Mouse (Mus musculus) stomach, embryonic 16.5 days (tissue): ENCODE data around the gene Zbtb38. TPM values are rescaled to one million over a fixed set of nuclear protein-coding genes. Genes with fewer than 3 reads are reported as not detected.

Experiments
- ATAC-seq: fragments of 200-750 bp; cut with Nextera tagmentation; 2 replicates; pipeline ENCODE4 v1.8.0; 2017; ENCODE audit warnings: moderate number of reproducible peaks, moderate TSS enrichment; ENCODE audit not compliant: insufficient read depth, low FRiP score
- H3K27ac ChIP-seq: fragments of 300-500 bp; sonication (generic); 2 replicates; pipeline ENCODE4 v1.5.1; 2014; ENCODE audit warnings: low read length
- H3K27me3 ChIP-seq: fragments of 300-500 bp; sonication (generic); 2 replicates; pipeline ENCODE4 v1.6.1; 2014; ENCODE audit warnings: low read length, control low read depth, mixed read lengths; ENCODE audit not compliant: control insufficient read depth, insufficient read depth
- H3K36me3 ChIP-seq: fragments of 300-500 bp; sonication (generic); 2 replicates; pipeline ENCODE4 v1.6.1; 2014; ENCODE audit warnings: low read length; ENCODE audit not compliant: control insufficient read depth, insufficient read depth
- H3K4me1 ChIP-seq: fragments of 300-500 bp; sonication (generic); 2 replicates; pipeline ENCODE4 v1.6.1; 2014; ENCODE audit warnings: low read length, control low read depth, mixed read lengths; ENCODE audit not compliant: control insufficient read depth, insufficient read depth
- H3K4me2 ChIP-seq: fragments of 300-500 bp; sonication (generic); 2 replicates; pipeline ENCODE4 v1.6.1; 2014; ENCODE audit warnings: low read depth, low read length, mixed read lengths
- H3K4me3 ChIP-seq: fragments of 300-500 bp; sonication (generic); replicated peaks from 2 replicates; pipeline ENCODE4 v1.5.1; 2014; ENCODE audit warnings: mild to moderate bottlenecking, low read length
- H3K9ac ChIP-seq: fragments of 300-500 bp; sonication (generic); 2 replicates; pipeline ENCODE4 v1.6.1; 2014; ENCODE audit warnings: low read length
- H3K9me3 ChIP-seq: fragments of 300-500 bp; sonication (generic); replicated peaks from 2 replicates; pipeline ENCODE4 v1.6.1; 2016; ENCODE audit warnings: low read length, control low read depth; ENCODE audit not compliant: control insufficient read depth
- WGBS: fragments of 180-500 bp; shearing (Covaris S2); extraction: QIAGEN DNeasy Blood & Tissue Kit; methylation state at CpG from one replicate; pipeline ENCODE4 v1.1.7; 2014; 5-methylcytosine and 5-hydroxymethylcytosine counted together
- polyA plus RNA-seq: library from polyadenylated mRNA; unstranded; fragments of >200 nt; fragmentation: Nextera tagmentation; extraction: Ambion mirVana; gene quantifications from 2 replicates; pipeline ENCODE4 v1.2.1, GENCODE M21; 2015

Zbtb38 gene
- polyA plus RNA-seq, 1 experiment from 2014 or later, result 19.4 TPM

GRCm38 (mm10) chr9:96753392-96753791 is 761 bp upstream of the Zbtb38 start:
- no peaks in the 10 kb centered on the region for H3K36me3 ChIP-seq
- no peak overlapping the region for H3K4me3 ChIP-seq
- no peak overlapping the region for H3K27ac ChIP-seq
- no peak for ATAC-seq
- H3K9ac ChIP-seq, result no peak overlapping the region
- 90% methylated on average over 8 of the region's 8 CpGs for WGBS
- no peaks in the 10 kb centered on the region; the same call in 1 of the 2 replicates for H3K9me3 ChIP-seq
- peaks cover 3% of the 10 kb centered on the region; the same call in 1 of the 2 replicates for H3K4me1 ChIP-seq
- no peak overlapping the region for H3K4me2 ChIP-seq
- no peaks in the 10 kb centered on the region for H3K27me3 ChIP-seq

GRCm38 (mm10) chr9:96751821-96752602 is 619 bp downstream of the Zbtb38 start:
- H3K4me3 ChIP-seq, result no peak overlapping the region
- no peak overlapping the region for H3K27ac ChIP-seq
- 80% methylated on average over 15 of the region's 15 CpGs for WGBS
- peak overlapping the region; percentile 3; the same call in 1 of the 2 replicates for H3K4me2 ChIP-seq
- H3K9me3 ChIP-seq, result 0 out of 2 replicates have a peak, but pooled peaks cover 2% of the 10 kb centered on the region
- H3K4me1 ChIP-seq, result peaks cover 3% of the 10 kb centered on the region; the same call in 1 of the 2 replicates
- H3K9ac ChIP-seq, result peak overlapping the region; percentile 50
- H3K36me3 ChIP-seq, result no peaks in the 10 kb centered on the region
- ATAC-seq, result 0 out of 2 replicates have a peak, but pooled peaks have one; percentile 7
- no peaks in the 10 kb centered on the region for H3K27me3 ChIP-seq

DNA sequence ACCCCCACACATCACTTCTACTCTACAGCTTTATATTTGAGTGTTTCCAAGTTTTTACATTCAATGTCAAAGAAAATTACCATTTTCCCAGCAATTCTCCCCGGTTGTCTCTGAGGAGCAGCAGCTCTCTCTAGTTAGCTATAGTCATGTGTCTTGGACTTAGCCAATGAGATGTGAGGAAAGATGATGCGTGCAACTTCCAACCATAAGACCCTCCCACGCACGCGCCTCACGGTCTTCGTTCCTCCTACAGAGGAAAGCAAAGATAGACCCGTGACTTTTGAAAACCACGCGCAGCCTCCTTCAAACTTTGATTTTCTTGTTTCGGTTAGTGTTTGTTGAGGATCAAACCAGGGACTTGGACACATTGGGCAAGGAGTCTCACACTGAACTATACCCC is 2.0 kb downstream of the Zbtb38 start:
- H3K4me1 ChIP-seq, result peaks cover 3% of the 10 kb centered on the region; the same call in 1 of the 2 replicates
- no peak overlapping the region for H3K4me2 ChIP-seq
- no peaks in the 10 kb centered on the region for H3K27me3 ChIP-seq
- no peak overlapping the region for H3K4me3 ChIP-seq
- ATAC-seq, result no peak
- H3K9me3 ChIP-seq, result 0 out of 2 replicates have a peak, but pooled peaks cover 5% of the 10 kb centered on the region
- no peak overlapping the region for H3K9ac ChIP-seq
- no peaks in the 10 kb centered on the region for H3K36me3 ChIP-seq
- H3K27ac ChIP-seq, result no peak overlapping the region
- 97% methylated on average over 11 of the region's 11 CpGs for WGBS

- 90% methylated on average over 9 of the region's 9 CpGs for WGBS
- Histone ChIP-seq H3K9ac (no peak overlapping the region), H3K36me3 (no peaks in the 10 kb centered on the region)
Observed at GRCm38 (mm10) chr9:96746527-96746926, 6.1 kb downstream of the Zbtb38 start.

GRCm38 (mm10) chr9:96744909-96745308 is 7.7 kb downstream of the Zbtb38 start:
- Histone ChIP-seq H3K4me3 (no peak overlapping the region), H3K36me3 (no peaks in the 10 kb centered on the region), H3K27ac (no peak overlapping the region), H3K4me2 (no peak overlapping the region), H3K9ac (no peak overlapping the region), H3K9me3 (0 out of 2 replicates have a peak, but pooled peaks cover 5% of the 10 kb centered on the region), H3K27me3 (no peaks in the 10 kb centered on the region), H3K4me1 (peaks cover 4% of the 10 kb centered on the region; the same call in 1 of the 2 replicates)
- 68% methylated on average over 2 of the region's 2 CpGs for WGBS
- ATAC-seq, result no peak

More at GRCm38 (mm10) chr9:96746527-96746926, 6.1 kb downstream of the Zbtb38 start:
- H3K4me2 ChIP-seq, result no peak overlapping the region
- H3K4me3 ChIP-seq, result no peak overlapping the region
- H3K9me3 ChIP-seq, result 0 out of 2 replicates have a peak, but pooled peaks cover 5% of the 10 kb centered on the region
- H3K27me3 ChIP-seq, result no peaks in the 10 kb centered on the region
- ATAC-seq, result no peak
- no peaks in the 10 kb centered on the region for H3K4me1 ChIP-seq
- H3K27ac ChIP-seq, result no peak overlapping the region

- no peak overlapping the region for H3K4me2 ChIP-seq
- H3K9ac ChIP-seq, result no peak overlapping the region
- peaks cover 4% of the 10 kb centered on the region; the same call in 1 of the 2 replicates for H3K4me1 ChIP-seq
- no peak for ATAC-seq
- H3K27me3 ChIP-seq, result no peaks in the 10 kb centered on the region
- H3K4me3 ChIP-seq, result no peak overlapping the region
- peak overlapping the region; percentile 45; the same call in 1 of the 2 replicates for H3K27ac ChIP-seq
- WGBS, result 76% methylated on average over 17 of the region's 17 CpGs
- H3K9me3 ChIP-seq, result no peaks in the 10 kb centered on the region
- H3K36me3 ChIP-seq, result no peaks in the 10 kb centered on the region
Observed at GRCm38 (mm10) chr9:96741365-96742085, 11.1 kb downstream of the Zbtb38 start.

- Histone ChIP-seq H3K4me2 (no peak overlapping the region), H3K27me3 (no peaks in the 10 kb centered on the region), H3K9ac (no peak overlapping the region), H3K27ac (peak overlapping the region; percentile 45), H3K4me1 (peaks cover 6% of the 10 kb centered on the region; the same call in 1 of the 2 replicates), H3K9me3 (no peaks in the 10 kb centered on the region), H3K4me3 (no peak overlapping the region), H3K36me3 (no peaks in the 10 kb centered on the region)
- no peak for ATAC-seq
- 74% methylated on average over 15 of the region's 15 CpGs for WGBS
Observed at GRCm38 (mm10) chr9:96740712-96741364, 11.8 kb downstream of the Zbtb38 start.

- no peaks in the 10 kb centered on the region for H3K36me3 ChIP-seq
- H3K9ac ChIP-seq, result no peak overlapping the region
- H3K27me3 ChIP-seq, result no peaks in the 10 kb centered on the region
- H3K9me3 ChIP-seq, result no peaks in the 10 kb centered on the region
- peak overlapping the region; percentile 69 for H3K27ac ChIP-seq
- 57% methylated on average over 22 of the region's 22 CpGs for WGBS
- H3K4me1 ChIP-seq, result peaks cover 8% of the 10 kb centered on the region; the same call in 1 of the 2 replicates
- no peak overlapping the region for H3K4me3 ChIP-seq
- peak; percentile 79; the same call in 1 of the 2 replicates for ATAC-seq
- H3K4me2 ChIP-seq, result 0 out of 2 replicates have a peak overlapping the region, but pooled peaks have one; percentile 14
Observed at GRCm38 (mm10) chr9:96739808-96740711, 12.6 kb downstream of the Zbtb38 start.
